Mouse (Mus musculus) embryonic fibroblast, embryonic 13.5 days (primary cell): ENCODE results near the gene Gm20219. TPM values are rescaled to one million over a fixed set of nuclear protein-coding genes. Genes with fewer than 3 reads are reported as not detected.

Experiments
- H3K27ac ChIP-seq: 2 replicates; pipeline ENCODE4 v1.5.1; 2012; ENCODE audit warnings: low read length, control low read depth, inconsistent platforms; ENCODE audit not compliant: insufficient read depth
- H3K4me1 ChIP-seq: 2 replicates; pipeline ENCODE4 v1.6.1; 2011; ENCODE audit warnings: low read length; ENCODE audit not compliant: control insufficient read depth, insufficient read depth
- H3K4me3 ChIP-seq: 2 replicates; pipeline ENCODE4 v1.5.1; 2011; ENCODE audit warnings: mild to moderate bottlenecking, control low read depth, low read length; ENCODE audit not compliant: insufficient read depth
- CTCF ChIP-seq: IDR thresholded peaks from 2 replicates; pipeline ENCODE4 v1.5.1; 2011; ENCODE audit warnings: mild to moderate bottlenecking, control low read depth, low read length, moderate library complexity, borderline replicate concordance; ENCODE audit not compliant: insufficient read depth
- POLR2A ChIP-seq: IDR thresholded peaks from 2 replicates; pipeline ENCODE4 v1.6.1; 2011; ENCODE audit warnings: low read depth, mild to moderate bottlenecking, control low read depth, low read length, moderate library complexity
- polyA plus RNA-seq: library from polyadenylated mRNA; stranded (reverse); fragments of >200 nt; gene quantifications from 2 replicates; pipeline ENCODE4 v1.2.4, GENCODE M21; 2011; ENCODE audit warnings: low read depth; ENCODE audit not compliant: missing spikeins, insufficient read length

Gm20219 gene
- polyA plus RNA-seq, 1 experiment: 0.54 TPM

GRCm38 (mm10) chr17:56583611-56584256, 29.5 kb upstream of the Gm20219 start:
- Histone ChIP-seq H3K4me3 (peak overlapping the region; percentile 77), H3K4me1 (peaks cover 17% of the 10 kb centered on the region), H3K27ac (peak overlapping the region; percentile 73)
- TF ChIP-seq CTCF (no peak), POLR2A (no peak)

- Histone ChIP-seq H3K27ac (no peak overlapping the region), H3K4me3 (peak overlapping the region; percentile 77), H3K4me1 (peaks cover 17% of the 10 kb centered on the region)
- TF ChIP-seq CTCF: no peak
- TF ChIP-seq POLR2A: no peak
Observed at GRCm38 (mm10) chr17:56583071-56583470, 28.9 kb upstream of the Gm20219 start.

- Histone ChIP-seq H3K27ac (no peak overlapping the region), H3K4me3 (no peak overlapping the region), H3K4me1 (no peaks in the 10 kb centered on the region)
- TF ChIP-seq POLR2A: no peak
- TF ChIP-seq CTCF: no peak
Observed at GRCm38 (mm10) chr17:56572939-56573338, 18.8 kb upstream of the Gm20219 start.

GRCm38 (mm10) chr17:56572154-56572553, 18.0 kb upstream of the Gm20219 start:
- Histone ChIP-seq H3K27ac (no peak overlapping the region), H3K4me1 (no peaks in the 10 kb centered on the region), H3K4me3 (no peak overlapping the region)
- TF ChIP-seq CTCF (no peak), POLR2A (no peak)

- Histone ChIP-seq H3K4me1 (no peaks in the 10 kb centered on the region), H3K4me3 (no peak overlapping the region), H3K27ac (no peak overlapping the region)
- TF ChIP-seq POLR2A (no peak), CTCF (no peak)
Observed at GRCm38 (mm10) chr17:56570287-56570686, 16.1 kb upstream of the Gm20219 start.

GRCm38 (mm10) chr17:56567370-56567769, 13.2 kb upstream of the Gm20219 start:
- TF ChIP-seq CTCF (no peak), POLR2A (no peak)
- Histone ChIP-seq H3K4me3 (no peak overlapping the region), H3K4me1 (no peaks in the 10 kb centered on the region), H3K27ac (no peak overlapping the region)

- Histone ChIP-seq H3K27ac (no peak overlapping the region), H3K4me3 (no peak overlapping the region), H3K4me1 (no peaks in the 10 kb centered on the region)
- TF ChIP-seq CTCF: no peak
- TF ChIP-seq POLR2A: no peak
Observed at GRCm38 (mm10) chr17:56566918-56567317, 12.7 kb upstream of the Gm20219 start.

GRCm38 (mm10) chr17:56566293-56566692, 12.1 kb upstream of the Gm20219 start:
- no peak overlapping the region for H3K4me3 ChIP-seq
- H3K27ac ChIP-seq: no peak overlapping the region
- TF ChIP-seq POLR2A: no peak
- TF ChIP-seq CTCF: no peak
- no peaks in the 10 kb centered on the region for H3K4me1 ChIP-seq

GRCm38 (mm10) chr17:56561866-56562265, 7.7 kb upstream of the Gm20219 start:
- TF ChIP-seq POLR2A: no peak
- no peak for TF ChIP-seq CTCF
- Histone ChIP-seq H3K4me3 (no peak overlapping the region), H3K27ac (no peak overlapping the region), H3K4me1 (no peaks in the 10 kb centered on the region)

- Histone ChIP-seq H3K27ac (no peak overlapping the region), H3K4me3 (no peak overlapping the region), H3K4me1 (no peaks in the 10 kb centered on the region)
- TF ChIP-seq POLR2A (no peak), CTCF (no peak)
Observed at GRCm38 (mm10) chr17:56560131-56560530, 5.9 kb upstream of the Gm20219 start.
